Mouse (Mus musculus) lung, postnatal 10 days (tissue): ENCODE results near the gene Hsf5.

Experiments used
- DNase-seq: peaks from one replicate; pipeline ENCODE4 v3.0.0; 2021

Hsf5 gene

GRCm38 (mm10) chr11:87688478-87689203, 71.7 kb downstream of the Hsf5 start:
- DNase-seq = no peak

- peak; percentile 86 for DNase-seq
Measured at GRCm38 (mm10) chr11:87689402-87689808, 72.4 kb downstream of the Hsf5 start.

GRCm38 (mm10) chr11:87690054-87690740, 73.2 kb downstream of the Hsf5 start:
- DNase-seq = no peak

- DNase-seq = no peak
Measured at GRCm38 (mm10) chr11:87697131-87697682, 80.2 kb downstream of the Hsf5 start.

- DNase-seq = no peak
Measured at GRCm38 (mm10) chr11:87698126-87698525, 81.2 kb downstream of the Hsf5 start.

GRCm38 (mm10) chr11:87701108-87701507, 84.1 kb downstream of the Hsf5 start:
- DNase-seq = no peak

- DNase-seq = no peak
Measured at GRCm38 (mm10) chr11:87701877-87702620, 85.1 kb downstream of the Hsf5 start.

GRCm38 (mm10) chr11:87703654-87704053, 86.7 kb downstream of the Hsf5 start:
- no peak for DNase-seq

GRCm38 (mm10) chr11:87704289-87704688, 87.3 kb downstream of the Hsf5 start:
- no peak for DNase-seq

GRCm38 (mm10) chr11:87707570-87707969, 90.6 kb downstream of the Hsf5 start:
- no peak for DNase-seq

GRCm38 (mm10) chr11:87708979-87709378, 92.0 kb downstream of the Hsf5 start:
- no peak for DNase-seq
